In the genomic region with DNA sequence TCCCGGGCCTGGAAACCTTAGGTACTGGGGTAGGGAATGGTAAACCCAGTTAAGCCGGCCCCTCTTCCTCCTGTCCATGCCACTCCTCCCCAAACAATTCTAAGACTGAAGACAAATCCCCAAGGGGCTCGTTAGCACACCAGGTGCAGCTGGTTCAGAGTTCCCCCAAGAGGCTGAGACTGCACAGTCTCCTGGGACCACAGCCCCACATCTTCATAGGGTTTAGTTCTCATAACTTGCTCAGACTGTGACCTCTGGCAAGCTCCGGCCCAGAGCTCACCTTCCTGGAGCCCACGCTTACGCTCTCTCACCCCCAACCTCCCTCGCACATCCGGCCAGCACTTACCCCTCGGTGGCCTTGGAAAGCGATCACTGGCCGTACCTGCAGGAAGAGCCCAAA, we compare ENCODE assay signal across 9 mouse cellular contexts. TPM values are rescaled to one million over a fixed set of nuclear protein-coding genes. Genes with fewer than 3 reads are reported as not detected.
DNase-seq lines count a peak whose midpoint lies in the region; ATAC-seq and TF ChIP-seq lines count a peak whose summit lies in the region.
"Had no signal": no experiment of that assay in that cellular context is flagged by ENCODE, and none has a peak within 500 bp of the region (broad histone marks: within the 10 kb centered on the region; RNA-seq: fewer than 3 reads in every experiment).

No protein-coding gene starts in this region.

- H3K27ac ChIP-seq in heart, embryonic 12.5 days (ENCODE audit: poor library complexity, severe bottlenecking): no peak overlapping the region
- no peak overlapping the region for H3K27ac ChIP-seq in ES-Bruce4 (ENCODE audit: insufficient read depth, low read length)
- H3K27ac ChIP-seq in hindbrain, embryonic 11.5 days (ENCODE audit: low read depth, low read length): no peak overlapping the region
- no peak overlapping the region for H3K27ac ChIP-seq in midbrain, embryonic 12.5 days (replicated peaks)

- no peak for TF ChIP-seq EP300 in ES-Bruce4 (IDR thresholded peaks at IDR 0.05; ENCODE audit: insufficient read depth, low read depth, low read length)

- peak overlapping the region; percentile 63 for H3K9ac ChIP-seq in heart, embryonic 12.5 days
- H3K9ac ChIP-seq in ES-Bruce4 (ENCODE audit: low read depth, poor library complexity, severe bottlenecking): peak overlapping the region; percentile 58
- H3K9ac ChIP-seq in hindbrain, embryonic 11.5 days (ENCODE audit: low read depth, low read length): no peak overlapping the region; the same call in 1 of the 2 replicates
- H3K9ac ChIP-seq in midbrain, embryonic 12.5 days (replicated peaks): peak overlapping the region; percentile 8

- WGBS in heart, embryonic 12.5 days: 7% methylated on average over 11 of the region's 11 CpGs
- WGBS in hindbrain, embryonic 11.5 days: 10% methylated on average over 11 of the region's 11 CpGs
- 9% methylated on average over 11 of the region's 11 CpGs for WGBS in midbrain, embryonic 12.5 days

- TF ChIP-seq CTCF in ES-Bruce4 (IDR thresholded peaks at IDR 0.05; ENCODE audit: low read depth, low read length): no peak

- H3K27me3 ChIP-seq in heart, embryonic 12.5 days (replicated peaks): peaks cover 12% of the 10 kb centered on the region; the same call in 1 of the 2 replicates
- no peaks in the 10 kb centered on the region for H3K27me3 ChIP-seq in ES-Bruce4 (ENCODE audit: control insufficient read depth, insufficient read depth, low read length, poor library complexity, severe bottlenecking)
- H3K27me3 ChIP-seq in hindbrain, embryonic 11.5 days (ENCODE audit: control insufficient read depth, insufficient read depth, low read length): peaks cover 17% of the 10 kb centered on the region
- H3K27me3 ChIP-seq in midbrain, embryonic 12.5 days: peaks cover 31% of the 10 kb centered on the region

- no peak for ATAC-seq in heart, embryonic 12.5 days (ENCODE audit: insufficient number of reproducible peaks, low FRiP score)
- no peak for ATAC-seq in hindbrain, embryonic 11.5 days (ENCODE audit: low FRiP score)
- ATAC-seq in midbrain, embryonic 12.5 days (ENCODE audit: low FRiP score, low read depth): no peak
- no peak for ATAC-seq in activated CD4-positive, CD25-positive, alpha-beta regulatory T cell, adult 4 months
- ATAC-seq in frontal cortex, adult (ENCODE audit: low TSS enrichment): no peak

- peaks cover 19% of the 10 kb centered on the region for H3K4me1 ChIP-seq in heart, embryonic 12.5 days (replicated peaks)
- H3K4me1 ChIP-seq in ES-Bruce4 (ENCODE audit: control insufficient read depth, insufficient read depth, low read length): no peaks in the 10 kb centered on the region
- H3K4me1 ChIP-seq in hindbrain, embryonic 11.5 days (replicated peaks; ENCODE audit: control insufficient read depth, insufficient read depth, low read length): peaks cover 9% of the 10 kb centered on the region; the same call in 1 of the 2 replicates
- H3K4me1 ChIP-seq in midbrain, embryonic 12.5 days: peaks cover 19% of the 10 kb centered on the region

- peaks cover 32% of the 10 kb centered on the region for H3K36me3 ChIP-seq in heart, embryonic 12.5 days
- H3K36me3 ChIP-seq in ES-Bruce4 (ENCODE audit: control insufficient read depth, insufficient read depth, low read length, poor library complexity, severe bottlenecking): peaks cover 24% of the 10 kb centered on the region
- no peaks in the 10 kb centered on the region for H3K36me3 ChIP-seq in hindbrain, embryonic 11.5 days (ENCODE audit: control insufficient read depth, insufficient read depth, low read length)
- peaks cover 34% of the 10 kb centered on the region for H3K36me3 ChIP-seq in midbrain, embryonic 12.5 days

- H3K4me3 ChIP-seq in heart, embryonic 12.5 days: peak overlapping the region; percentile 59
- H3K4me3 ChIP-seq in ES-Bruce4 (ENCODE audit: low read depth, low read length): peak overlapping the region; percentile 81
- peak overlapping the region; percentile 30; the same call in 1 of the 2 replicates for H3K4me3 ChIP-seq in hindbrain, embryonic 11.5 days (ENCODE audit: low read depth, low read length)
- H3K4me3 ChIP-seq in midbrain, embryonic 12.5 days: peak overlapping the region; percentile 34

- H3K9me3 ChIP-seq in heart, embryonic 12.5 days (replicated peaks): no peaks in the 10 kb centered on the region
- H3K9me3 ChIP-seq in ES-Bruce4 (replicated peaks; ENCODE audit: control insufficient read depth, insufficient read depth, low read length, poor library complexity, severe bottlenecking): no peaks in the 10 kb centered on the region
- no peaks in the 10 kb centered on the region for H3K9me3 ChIP-seq in hindbrain, embryonic 11.5 days (ENCODE audit: control insufficient read depth, low read length)
- no peaks in the 10 kb centered on the region for H3K9me3 ChIP-seq in midbrain, embryonic 12.5 days

- no peak for TF ChIP-seq POLR2A in ES-Bruce4 (IDR thresholded peaks at IDR 0.05; ENCODE audit: insufficient read depth, low read length)

- peak overlapping the region; percentile 97 for H3K4me2 ChIP-seq in heart, embryonic 12.5 days
- H3K4me2 ChIP-seq in hindbrain, embryonic 11.5 days (replicated peaks; ENCODE audit: low read depth, low read length): peak overlapping the region; percentile 58
- peak overlapping the region; percentile 65 for H3K4me2 ChIP-seq in midbrain, embryonic 12.5 days (replicated peaks)

- no peak for DNase-seq in heart, adult 9 months (ENCODE audit: low spot score in 2 of 2)
- DNase-seq in hindbrain, embryonic 11.5 days (ENCODE audit: low spot score): no peak
- DNase-seq in layer of hippocampus, postnatal 10 days (ENCODE audit: low spot score in 2 of 2): no peak

RNA-seq across cellular contexts. Expression of a gene that starts 2.3 kb away (rescaled TPM):
- polyA plus RNA-seq in heart, embryonic 12.5 days (2016; fragmentation: Nextera tagmentation; extraction: Ambion mirVana): 1.0 and 1.4 TPM in 2 replicates
- polyA plus RNA-seq in ES-Bruce4 (2011; ENCODE audit: insufficient read depth, insufficient read length, low read depth, missing spikeins): 16.2 and 18.1 TPM in 2 replicates
- 3.1 and 3.7 TPM in 2 replicates for polyA plus RNA-seq in hindbrain, embryonic 11.5 days (2014; fragmentation: Nextera tagmentation; extraction: Ambion mirVana)
- polyA plus RNA-seq in midbrain, embryonic 12.5 days (2016; fragmentation: Nextera tagmentation; extraction: Ambion mirVana): 1.7 and 2.3 TPM in 2 replicates
- polyA plus RNA-seq in activated CD4-positive, CD25-positive, alpha-beta regulatory T cell, adult 4 months (2017; shearing (Covaris generic)): 1 to 10 TPM in 1 of 2 experiments, under 1 TPM in 1; 0.78 to 1.0 TPM
- total RNA-seq in layer of hippocampus, postnatal 10 days (2021): not detected
- total RNA-seq: MEL had no signal

RNA-seq across cellular contexts. Expression of a gene that starts 7.2 kb away (rescaled TPM):
- polyA plus RNA-seq in heart, embryonic 12.5 days (2016; fragmentation: Nextera tagmentation; extraction: Ambion mirVana): 610 and 670 TPM in 2 replicates
- polyA plus RNA-seq in ES-Bruce4 (2011; ENCODE audit: insufficient read depth, insufficient read length, low read depth, missing spikeins): 367 and 428 TPM in 2 replicates
- polyA plus RNA-seq in hindbrain, embryonic 11.5 days (2014; fragmentation: Nextera tagmentation; extraction: Ambion mirVana): 457 and 490 TPM in 2 replicates
- 456 and 461 TPM in 2 replicates for polyA plus RNA-seq in midbrain, embryonic 12.5 days (2016; fragmentation: Nextera tagmentation; extraction: Ambion mirVana)
- polyA plus RNA-seq in activated CD4-positive, CD25-positive, alpha-beta regulatory T cell, adult 4 months (2017; shearing (Covaris generic)): 1,000 to 10,000 TPM in 1 of 2 experiments, 100 to 1,000 TPM in 1; 759 to 1,222 TPM
- 100 to 1,000 TPM; 158 to 189 TPM for total RNA-seq in layer of hippocampus, postnatal 10 days (2021)

RNA-seq across cellular contexts. Expression of a gene that starts 11.3 kb away (rescaled TPM):
- polyA plus RNA-seq in heart, embryonic 12.5 days (2016; fragmentation: Nextera tagmentation; extraction: Ambion mirVana): 97.4 and 120 TPM in 2 replicates
- 102 and 107 TPM in 2 replicates for polyA plus RNA-seq in ES-Bruce4 (2011; ENCODE audit: insufficient read depth, insufficient read length, low read depth, missing spikeins)
- polyA plus RNA-seq in hindbrain, embryonic 11.5 days (2014; fragmentation: Nextera tagmentation; extraction: Ambion mirVana): 114 and 116 TPM in 2 replicates
- 108 and 127 TPM in 2 replicates for polyA plus RNA-seq in midbrain, embryonic 12.5 days (2016; fragmentation: Nextera tagmentation; extraction: Ambion mirVana)
- polyA plus RNA-seq in activated CD4-positive, CD25-positive, alpha-beta regulatory T cell, adult 4 months (2017; shearing (Covaris generic)): 100 to 1,000 TPM; 120 to 207 TPM
- total RNA-seq in layer of hippocampus, postnatal 10 days (2021): 10 to 100 TPM; 37.3 to 38.4 TPM

RNA-seq across cellular contexts. Expression of a gene that starts 14.8 kb away (rescaled TPM):
- 0.12 and 0.13 TPM in 2 replicates for polyA plus RNA-seq in heart, embryonic 12.5 days (2016; fragmentation: Nextera tagmentation; extraction: Ambion mirVana)
- 0.27 TPM in 1 of 2 replicates, not detected in the other for polyA plus RNA-seq in ES-Bruce4 (2011; ENCODE audit: insufficient read depth, insufficient read length, low read depth, missing spikeins)
- polyA plus RNA-seq in hindbrain, embryonic 11.5 days (2014; fragmentation: Nextera tagmentation; extraction: Ambion mirVana): 0.46 and 0.80 TPM in 2 replicates
- polyA plus RNA-seq in midbrain, embryonic 12.5 days (2016; fragmentation: Nextera tagmentation; extraction: Ambion mirVana): 0.85 and 1.2 TPM in 2 replicates
- polyA plus RNA-seq in activated CD4-positive, CD25-positive, alpha-beta regulatory T cell, adult 4 months (2017; shearing (Covaris generic)): not detected
- 1 to 10 TPM; 2.0 to 2.2 TPM for total RNA-seq in layer of hippocampus, postnatal 10 days (2021)

RNA-seq across cellular contexts. Expression of a gene that starts 28.2 kb away (rescaled TPM):
- 2.8 and 3.5 TPM in 2 replicates for polyA plus RNA-seq in heart, embryonic 12.5 days (2016; fragmentation: Nextera tagmentation; extraction: Ambion mirVana)
- 1.9 and 2.5 TPM in 2 replicates for polyA plus RNA-seq in ES-Bruce4 (2011; ENCODE audit: insufficient read depth, insufficient read length, low read depth, missing spikeins)
- polyA plus RNA-seq in hindbrain, embryonic 11.5 days (2014; fragmentation: Nextera tagmentation; extraction: Ambion mirVana): 1.9 and 2.7 TPM in 2 replicates
- polyA plus RNA-seq in midbrain, embryonic 12.5 days (2016; fragmentation: Nextera tagmentation; extraction: Ambion mirVana): 3.0 and 3.3 TPM in 2 replicates
- polyA plus RNA-seq in activated CD4-positive, CD25-positive, alpha-beta regulatory T cell, adult 4 months (2017; shearing (Covaris generic)): 1 to 10 TPM; 2.3 to 3.8 TPM
- total RNA-seq in layer of hippocampus, postnatal 10 days (2021): 1 to 10 TPM; 3.8 to 4.2 TPM

Comparison
In these comparisons a context has a peak if more than half of its experiments do, and no peak if none do; other contexts are left out.
1. H3K4me3 ChIP-seq: peak in every context shown above with its lines; median percentile 81 in ES-Bruce4; 59 in heart, embryonic 12.5 days; 34 in midbrain, embryonic 12.5 days; 30 in hindbrain, embryonic 11.5 days.